Mouse (Mus musculus): ENCODE results near the gene Gm20696. TPM values are rescaled to one million over a fixed set of nuclear protein-coding genes. Genes with fewer than 3 reads are reported as not detected.

Gene Gm20696
- total RNA-seq, 2 experiments from 2014 or later, result 2.9 to 5.0 TPM

- ATAC-seq (replicated peaks; ENCODE audit: low FRiP score, poor library complexity, severe bottlenecking), result no peak
Observed at GRCm38 (mm10) chr6:99322132-99322904, 344.3 kb downstream of the Gm20696 start.

DNA sequence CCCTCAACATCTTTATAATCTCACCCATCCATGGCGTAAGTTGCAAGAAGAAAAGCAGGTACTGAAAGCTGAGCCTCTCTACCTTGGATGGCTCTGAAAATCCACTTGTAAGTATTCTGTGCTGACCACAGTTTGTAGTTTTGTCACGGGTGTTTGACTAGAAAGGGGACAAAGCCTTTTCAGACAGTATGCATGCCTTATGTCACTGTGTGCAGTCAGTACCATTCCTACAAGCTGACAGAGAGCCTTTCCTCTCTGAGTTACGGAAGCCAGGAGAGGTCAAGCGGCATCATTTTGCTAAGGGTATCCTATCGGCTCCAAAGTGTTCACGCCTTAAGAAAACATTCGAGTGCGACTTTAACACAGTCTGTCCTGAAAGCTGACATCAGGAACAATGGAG lies 346.2 kb downstream of the Gm20696 start:
- ATAC-seq (replicated peaks; ENCODE audit: low FRiP score, poor library complexity, severe bottlenecking), result no peak

- no peak for ATAC-seq (replicated peaks; ENCODE audit: low FRiP score, poor library complexity, severe bottlenecking)
Observed at GRCm38 (mm10) chr6:99319415-99320405, 346.9 kb downstream of the Gm20696 start.

- ATAC-seq (replicated peaks; ENCODE audit: low FRiP score, poor library complexity, severe bottlenecking), result no peak
Observed at GRCm38 (mm10) chr6:99314746-99315145, 351.9 kb downstream of the Gm20696 start.

DNA sequence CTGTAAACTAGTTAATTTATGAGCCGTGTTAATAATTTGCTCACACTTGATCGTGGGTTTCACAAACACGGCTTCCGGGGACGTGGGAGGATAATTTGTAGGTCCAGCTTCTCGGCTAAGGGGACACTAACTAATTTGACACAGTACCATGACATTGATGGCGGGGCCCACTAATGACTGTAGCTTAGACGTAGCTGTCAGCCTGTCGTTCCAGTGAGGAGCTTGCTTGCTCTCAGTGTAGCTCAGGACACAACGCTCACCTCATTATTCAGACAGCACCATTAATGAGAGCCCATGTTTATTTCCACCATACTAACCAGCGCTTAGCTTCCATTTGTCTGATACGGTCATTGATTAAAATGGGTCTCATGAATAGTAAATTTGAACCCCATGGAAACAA lies 356.1 kb downstream of the Gm20696 start:
- ATAC-seq (replicated peaks; ENCODE audit: low FRiP score, poor library complexity, severe bottlenecking), result no peak

GRCm38 (mm10) chr6:99310171-99310500 lies 356.5 kb downstream of the Gm20696 start:
- no peak for ATAC-seq (replicated peaks; ENCODE audit: low FRiP score, poor library complexity, severe bottlenecking)

DNA sequence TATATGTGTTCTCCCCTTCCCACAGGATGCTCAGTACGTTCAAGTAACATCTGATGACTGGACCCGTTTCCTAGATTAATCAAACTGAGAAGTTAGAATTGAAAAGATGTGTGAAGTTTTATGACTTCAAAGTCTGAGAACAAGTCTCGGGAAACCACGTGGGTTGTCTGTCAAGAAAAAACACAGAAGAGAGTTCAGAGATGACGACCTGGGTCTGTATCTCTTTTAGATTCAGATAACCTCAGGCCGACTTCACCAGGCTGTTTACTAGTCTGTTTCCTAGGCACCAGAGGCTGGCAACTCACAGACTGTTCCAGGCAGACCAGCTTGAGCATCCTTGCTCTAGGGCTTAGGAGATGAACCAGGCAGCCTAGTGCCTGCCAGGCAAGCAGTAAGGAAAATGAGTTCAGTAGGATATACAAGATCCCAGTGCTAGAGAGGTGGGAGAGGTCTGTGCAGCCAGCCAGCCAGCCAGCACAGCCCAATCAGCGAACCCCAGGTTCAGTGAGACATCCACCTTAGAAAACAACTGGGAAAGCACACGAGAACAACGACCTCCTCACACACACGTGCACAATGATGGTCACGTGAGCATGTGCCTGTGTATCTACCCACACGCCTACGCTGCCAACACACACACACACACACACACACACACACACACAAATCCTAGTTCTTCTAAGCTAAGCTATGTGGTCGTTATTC lies 357.0 kb downstream of the Gm20696 start:
- ATAC-seq (replicated peaks; ENCODE audit: low FRiP score, poor library complexity, severe bottlenecking), result no peak

- no peak for ATAC-seq (replicated peaks; ENCODE audit: low FRiP score, poor library complexity, severe bottlenecking)
Observed at GRCm38 (mm10) chr6:99305751-99306150, 360.8 kb downstream of the Gm20696 start.

GRCm38 (mm10) chr6:99305236-99305635 lies 361.4 kb downstream of the Gm20696 start:
- ATAC-seq (replicated peaks; ENCODE audit: low FRiP score, poor library complexity, severe bottlenecking), result no peak

DNA sequence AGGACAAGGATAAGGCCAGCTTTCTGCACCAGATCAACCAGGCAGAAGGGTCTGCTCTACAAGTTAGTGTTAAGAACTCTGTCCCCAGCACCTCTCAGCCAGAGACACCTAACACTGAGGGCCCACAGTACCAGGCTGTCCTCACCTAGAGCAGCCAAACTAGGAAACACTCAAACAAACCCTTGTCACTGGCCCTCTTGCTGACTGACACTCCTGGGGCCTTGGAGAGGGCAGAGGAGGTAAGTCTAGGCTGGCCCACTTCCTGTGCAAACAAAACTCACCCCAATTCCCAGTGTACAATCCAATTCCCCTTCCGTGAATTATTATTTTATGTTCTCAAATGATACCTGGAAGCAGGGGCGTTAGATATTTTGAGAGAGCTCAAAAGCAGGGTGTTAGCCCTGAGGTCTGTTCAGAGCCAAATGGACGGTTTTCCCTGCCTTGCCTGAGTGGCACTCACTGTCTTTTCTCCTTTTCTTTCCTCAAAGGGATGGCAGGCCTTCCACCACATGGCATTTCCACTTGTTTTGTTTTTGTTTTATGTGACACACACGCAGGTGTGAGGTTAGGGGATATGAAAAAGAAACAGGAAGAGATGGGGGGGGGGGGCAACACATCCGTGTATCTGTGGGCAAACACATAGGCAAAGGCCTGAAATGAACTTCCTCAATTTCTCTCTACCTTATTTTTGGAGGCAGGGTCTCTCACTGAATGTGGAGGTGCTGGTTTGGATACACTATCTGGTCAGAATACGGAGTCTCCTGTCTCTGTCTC lies 363.7 kb downstream of the Gm20696 start:
- ATAC-seq (replicated peaks; ENCODE audit: low FRiP score, poor library complexity, severe bottlenecking), result no peak

DNA sequence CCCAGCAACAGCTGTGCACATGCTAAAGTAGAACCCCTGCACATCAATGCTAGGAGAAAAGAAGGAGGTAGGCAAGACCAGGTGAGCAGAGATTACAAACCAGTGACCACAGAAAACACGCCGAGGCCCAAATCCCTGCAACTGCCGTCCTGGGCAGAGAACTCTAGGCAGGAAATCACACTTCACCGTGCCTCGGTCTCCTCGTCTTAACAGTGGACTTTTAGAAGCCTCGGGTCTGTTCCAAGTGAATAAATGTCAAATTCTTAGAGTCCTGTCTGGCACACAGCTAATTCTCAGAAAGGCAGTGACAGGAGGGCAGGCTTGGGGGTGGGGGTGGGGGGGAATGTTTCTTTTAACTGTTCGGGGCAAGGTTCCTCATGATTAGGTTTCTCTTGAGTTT lies 364.7 kb downstream of the Gm20696 start:
- no peak for ATAC-seq (replicated peaks; ENCODE audit: low FRiP score, poor library complexity, severe bottlenecking)

- ATAC-seq (replicated peaks; ENCODE audit: low FRiP score, poor library complexity, severe bottlenecking), result no peak
Observed at GRCm38 (mm10) chr6:99300235-99300634, 366.4 kb downstream of the Gm20696 start.

GRCm38 (mm10) chr6:99299196-99299595 lies 367.4 kb downstream of the Gm20696 start:
- no peak for ATAC-seq (replicated peaks; ENCODE audit: low FRiP score, poor library complexity, severe bottlenecking)

- ATAC-seq (replicated peaks; ENCODE audit: low FRiP score, poor library complexity, severe bottlenecking), result no peak
Observed at GRCm38 (mm10) chr6:99297535-99297934, 369.1 kb downstream of the Gm20696 start.

DNA sequence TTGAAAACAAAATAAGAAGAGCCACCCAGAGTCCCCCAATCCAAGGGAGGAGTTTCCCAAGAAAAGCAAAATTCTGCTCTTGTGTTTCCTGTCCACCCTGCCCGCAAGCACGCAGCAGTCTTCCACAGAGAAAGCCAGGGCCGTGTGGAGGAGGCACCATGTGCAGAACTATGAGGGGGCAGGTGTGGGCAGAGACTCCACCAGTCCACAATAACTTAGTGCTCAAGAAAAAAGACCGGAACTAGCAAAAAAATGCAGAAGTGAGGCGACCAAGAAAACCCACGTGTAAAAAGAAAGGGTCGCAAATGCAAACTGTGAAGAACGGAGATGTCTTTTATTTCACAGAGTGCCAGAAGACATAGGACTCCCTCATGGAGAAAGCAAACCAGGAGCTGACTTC lies 371.1 kb downstream of the Gm20696 start:
- no peak for ATAC-seq (replicated peaks; ENCODE audit: low FRiP score, poor library complexity, severe bottlenecking)

DNA sequence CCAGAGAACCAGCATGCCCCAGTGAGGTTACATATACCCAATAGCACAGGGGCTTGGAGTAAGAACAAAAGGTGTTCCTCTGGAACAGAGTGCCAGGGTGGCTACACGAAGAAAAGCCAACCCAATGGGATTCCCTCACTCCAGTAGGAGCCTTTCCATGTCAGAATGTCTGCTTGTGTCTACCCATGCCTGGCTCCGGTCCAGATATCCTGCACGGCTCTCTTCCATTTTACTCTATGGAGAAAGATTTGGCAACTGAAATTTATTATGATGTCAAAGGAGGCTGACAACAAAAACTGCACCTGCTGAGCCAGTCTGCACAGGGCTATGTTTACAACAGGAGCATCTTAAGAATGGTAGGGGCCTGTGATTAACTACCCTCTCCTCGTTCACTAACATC lies 377.4 kb downstream of the Gm20696 start:
- ATAC-seq (replicated peaks; ENCODE audit: low FRiP score, poor library complexity, severe bottlenecking), result no peak

DNA sequence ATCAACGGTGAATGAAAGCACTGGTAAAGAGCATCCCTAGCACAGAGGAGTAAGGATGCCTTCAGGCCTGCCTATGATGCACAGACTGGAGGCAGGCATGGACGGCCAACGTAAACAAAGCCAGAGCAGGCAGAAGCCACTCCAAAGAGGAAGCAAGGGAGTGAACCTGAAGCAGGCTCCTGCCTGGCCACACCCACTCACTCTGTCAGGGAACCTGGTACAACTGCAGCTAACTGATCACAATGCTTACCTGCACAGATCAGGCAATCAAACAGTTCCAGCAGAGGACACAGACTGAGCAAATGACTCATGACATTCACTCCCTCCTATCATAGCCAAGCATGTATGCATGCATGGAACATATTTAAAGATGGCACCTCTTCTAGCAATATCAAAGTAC lies 381.6 kb downstream of the Gm20696 start:
- ATAC-seq (replicated peaks; ENCODE audit: low FRiP score, poor library complexity, severe bottlenecking), result no peak

- ATAC-seq (replicated peaks; ENCODE audit: low FRiP score, poor library complexity, severe bottlenecking), result no peak
Observed at GRCm38 (mm10) chr6:99284019-99284418, 382.6 kb downstream of the Gm20696 start.

DNA sequence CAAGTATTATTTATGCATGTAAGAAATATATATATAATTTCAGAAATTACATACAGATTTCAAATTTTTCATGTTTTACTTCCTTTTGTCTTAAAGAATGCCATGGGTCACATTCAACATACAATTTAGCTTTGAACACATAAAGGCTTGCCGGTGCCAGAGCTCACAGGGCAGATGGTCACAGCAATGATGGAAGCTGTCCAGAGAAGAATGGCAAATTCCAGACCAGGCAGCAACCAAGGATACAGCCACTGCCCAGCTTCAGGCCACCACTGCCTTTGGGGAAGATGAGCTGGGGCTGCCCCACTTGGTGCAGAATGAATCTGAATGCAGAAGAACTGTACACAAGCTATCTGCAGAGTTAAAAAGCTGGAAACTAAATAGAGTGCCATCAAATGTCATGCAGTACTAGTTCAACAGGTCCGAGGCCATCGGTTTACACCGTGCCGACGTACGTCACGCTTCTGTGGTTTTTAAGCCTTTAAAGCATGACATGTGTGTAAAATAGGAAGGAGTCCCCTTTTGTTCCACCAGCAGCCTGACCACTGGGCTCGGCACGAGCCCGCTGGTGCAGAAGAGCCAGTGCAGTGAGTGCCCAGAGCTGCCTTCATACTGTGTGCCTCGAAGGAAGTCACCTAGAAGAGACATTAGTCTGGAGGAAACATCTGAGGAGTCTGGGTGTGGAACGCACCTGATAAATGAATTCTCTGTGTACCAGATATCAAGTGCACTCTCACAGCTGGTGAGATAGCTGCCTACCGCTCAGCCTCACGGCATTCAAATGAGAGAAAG lies 383.5 kb downstream of the Gm20696 start:
- no peak for ATAC-seq (replicated peaks; ENCODE audit: low FRiP score, poor library complexity, severe bottlenecking)

All from erythroid progenitor cell, adult 5-6 weeks (primary cell).